Mouse (Mus musculus) CH12.LX (cell line): ENCODE measurements at regions not wholly inside any gene's neighbourhood (a gene's known extent, or its start where the extent isn't known, plus 50 kb on each side); places are given as distances from the start of the nearest gene placed in this dataset.
"Not testable (repeated sequence)": the region's sequence is repeated elsewhere in the genome, so short reads cannot be mapped to it uniquely, and the experiment has no call there.

Source experiments
- DNase-seq: peaks from one replicate; pipeline ENCODE4 v3.0.0-alpha.2; 2013; ENCODE audit errors: extremely low read depth
- H3K27ac ChIP-seq: 2 replicates; pipeline ENCODE4 v1.5.1; 2012; ENCODE audit warnings: low read depth, mild to moderate bottlenecking, control low read depth, moderate library complexity; ENCODE audit not compliant: insufficient read depth
- H3K27me3 ChIP-seq: replicated peaks from 2 replicates; pipeline ENCODE3; 2012; ENCODE audit warnings: inconsistent platforms
- H3K36me3 ChIP-seq, 2 experiments: replicated peaks in 1 of 2; 2 replicates each; pipeline versions ENCODE3 to v1.6.1; 2012; ENCODE audit warnings: inconsistent platforms in 1 of 2, low read length in 1 of 2, mild to moderate bottlenecking in 1 of 2, mixed read lengths in 1 of 2, moderate library complexity in 1 of 2; ENCODE audit not compliant: control insufficient read depth in 1 of 2, insufficient read depth in 1 of 2
- H3K4me1 ChIP-seq, 2 experiments: 2 replicates each; pipeline ENCODE4 v1.6.1; 2012; ENCODE audit warnings: inconsistent platforms in 1 of 2, moderate library complexity in 1 of 2; ENCODE audit not compliant: insufficient read depth in 2 of 2, control insufficient read depth in 1 of 2
- H3K4me2 ChIP-seq: 2 replicates; pipeline ENCODE4 v1.6.1; 2012; ENCODE audit warnings: low read depth, mild to moderate bottlenecking, control low read depth; ENCODE audit not compliant: poor library complexity, insufficient read depth, severe bottlenecking
- H3K4me3 ChIP-seq, 3 experiments: fragments of 150-350 bp in 1 of 3; sonication (generic) in 1 of 3; replicated peaks in 1 of 3; 2 replicates each; pipeline versions ENCODE3 to v1.5.1; 2011 to 2012; ENCODE audit warnings: low read depth in 2 of 3, low read length in 2 of 3, mild to moderate bottlenecking in 2 of 3, moderate library complexity in 2 of 3, control low read depth in 1 of 3, improper control_type of control experiment in 1 of 3, inconsistent platforms in 1 of 3, mixed read lengths in 1 of 3; ENCODE audit not compliant: poor library complexity in 1 of 3
- H3K79me2 ChIP-seq: replicated peaks from 2 replicates; pipeline ENCODE4 v1.6.1; 2012; ENCODE audit warnings: mild to moderate bottlenecking, moderate library complexity; ENCODE audit not compliant: control insufficient read depth, poor library complexity, insufficient read depth, severe bottlenecking; ENCODE audit errors: extremely low read depth
- H3K9ac ChIP-seq: 2 replicates; pipeline ENCODE4 v1.6.1; 2012; ENCODE audit warnings: low read depth, mild to moderate bottlenecking, control low read depth, moderate library complexity; ENCODE audit not compliant: insufficient read depth
- H3K9me3 ChIP-seq: replicated peaks from 2 replicates; pipeline ENCODE3; 2012; ENCODE audit warnings: low read length, inconsistent platforms, mixed read lengths
- BHLHE40 ChIP-seq: IDR thresholded peaks from 2 replicates; pipeline ENCODE4 v1.6.1; 2011; ENCODE audit warnings: mild to moderate bottlenecking, low read depth, low read length, improper control_type of control experiment
- CHD2 ChIP-seq: IDR thresholded peaks from 2 replicates; pipeline ENCODE4 v1.6.1; 2011; ENCODE audit warnings: low read length, improper control_type of control experiment
- CTCF ChIP-seq, 2 experiments: IDR thresholded peaks in 1 of 2; conservative IDR thresholded peaks in 1 of 2; 2 replicates each; pipeline ENCODE4 v1.5.1; 2011 to 2012; ENCODE audit warnings: low read depth in 2 of 2, low read length in 2 of 2, improper control_type of control experiment in 1 of 2, inconsistent platforms in 1 of 2, mild to moderate bottlenecking in 1 of 2, moderate library complexity in 1 of 2
- EP300 ChIP-seq: IDR thresholded peaks from 2 replicates; pipeline ENCODE4 v1.6.1; 2011; ENCODE audit warnings: low read length, improper control_type of control experiment
- ETS1 ChIP-seq: conservative IDR thresholded peaks from 2 replicates; pipeline ENCODE4 v1.6.1; 2012; ENCODE audit warnings: low read depth, mild to moderate bottlenecking, inconsistent platforms, low read length, improper control_type of control experiment, moderate library complexity
- HCFC1 ChIP-seq: IDR thresholded peaks from 2 replicates; pipeline ENCODE4 v1.6.1; 2012; ENCODE audit warnings: low read depth, mild to moderate bottlenecking, inconsistent platforms, low read length, improper control_type of control experiment
- JUND ChIP-seq: conservative IDR thresholded peaks from 2 replicates; pipeline ENCODE4 v1.6.1; 2011; ENCODE audit warnings: low read depth, low read length, improper control_type of control experiment
- KAT2A ChIP-seq: IDR thresholded peaks from 2 replicates; pipeline ENCODE4 v1.6.1; 2012; ENCODE audit warnings: low read length, improper control_type of control experiment, inconsistent platforms; ENCODE audit not compliant: insufficient replicate concordance
- MAX ChIP-seq: IDR thresholded peaks from 2 replicates; pipeline ENCODE4 v1.6.1; 2011; ENCODE audit warnings: low read length, improper control_type of control experiment
- NELFE ChIP-seq: IDR thresholded peaks from 2 replicates; pipeline ENCODE4 v1.6.1; 2011; ENCODE audit warnings: low read depth, low read length, improper control_type of control experiment
- RAD21 ChIP-seq: IDR thresholded peaks from 2 replicates; pipeline ENCODE4 v1.6.1; 2011; ENCODE audit warnings: low read depth, mild to moderate bottlenecking, low read length, improper control_type of control experiment, moderate library complexity
- SIN3A ChIP-seq: IDR thresholded peaks from 2 replicates; pipeline ENCODE4 v1.6.1; 2012; ENCODE audit warnings: low read length, improper control_type of control experiment, inconsistent platforms
- SMC3 ChIP-seq: IDR thresholded peaks from 2 replicates; pipeline ENCODE4 v1.6.1; 2011; ENCODE audit warnings: low read depth, low read length, improper control_type of control experiment
- TBP ChIP-seq: conservative IDR thresholded peaks from 2 replicates; pipeline ENCODE4 v1.6.1; 2011; ENCODE audit warnings: low read depth, low read length, improper control_type of control experiment
- TCF12 ChIP-seq: IDR thresholded peaks from 2 replicates; pipeline ENCODE4 v1.6.1; 2014; ENCODE audit warnings: low read depth, mild to moderate bottlenecking, inconsistent platforms, low read length, improper control_type of control experiment
- ZC3H11A ChIP-seq: IDR thresholded peaks from 2 replicates; pipeline ENCODE4 v1.6.1; 2012; ENCODE audit warnings: low read depth, mild to moderate bottlenecking, inconsistent platforms, low read length, improper control_type of control experiment
- ZKSCAN1 ChIP-seq: IDR thresholded peaks from 2 replicates; pipeline ENCODE4 v1.6.1; 2012; ENCODE audit warnings: low read depth, inconsistent platforms, low read length, improper control_type of control experiment, borderline replicate concordance
- dilution Hi-C: fragments of 300-500 bp; cut with MboI; formaldehyde crosslinking; loops from 2 replicates; pipeline ENCODE4 v1.14.3; 2020; ENCODE audit warnings: low sequenced_read_pairs; ENCODE audit not compliant: extremely low pct_unique_long_range_greater_than_20kb, extremely low pct_ligation_motif_present
- in situ Hi-C: fragments of 300-500 bp; cut with MboI; formaldehyde crosslinking; loops from 3 replicates; pipeline ENCODE4 v1.14.3; 2019; ENCODE audit warnings: low sequenced_read_pairs, low pct_ligation_motif_present, low pct_unique_long_range_greater_than_20kb, mixed read lengths

DNA sequence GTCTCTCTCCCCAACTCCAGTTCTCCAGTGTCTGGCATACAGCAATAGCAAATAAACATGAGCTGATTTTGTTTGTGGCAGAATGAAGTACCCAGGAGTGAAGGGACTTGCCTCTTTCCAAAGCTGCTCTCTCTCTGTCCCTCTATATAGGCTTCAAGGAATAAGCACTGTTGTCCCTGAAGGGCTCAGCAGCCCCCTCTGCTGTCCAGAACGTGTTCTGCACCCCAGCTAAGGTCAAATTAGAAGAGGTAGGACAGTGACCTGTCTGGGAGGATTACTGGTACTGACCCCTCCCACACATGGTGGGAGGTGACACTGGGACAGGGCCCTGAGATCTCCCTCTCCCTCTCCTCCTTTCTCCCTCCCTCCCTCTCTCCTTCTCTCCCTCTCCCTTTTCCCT, 65.7 kb upstream of the Col1a1 start:
- in situ Hi-C loops, result no loop called here
- H3K9me3 ChIP-seq, result peaks cover 6% of the 10 kb centered on the region
- peaks cover 80% of the 10 kb centered on the region for H3K27me3 ChIP-seq
- no peaks in the 10 kb centered on the region for H3K79me2 ChIP-seq
- H3K9ac ChIP-seq, result no peak overlapping the region
- no peaks in the 10 kb centered on the region; a peak in 1 of 4 replicates for H3K4me1 ChIP-seq
- no peaks in the 10 kb centered on the region for H3K36me3 ChIP-seq
- dilution Hi-C loops, result no loop called here
- no peak overlapping the region for H3K4me3 ChIP-seq
- DNase-seq, result peak; percentile 41
- H3K4me2 ChIP-seq, result peak overlapping the region; percentile 53
- no peak for TF ChIP-seq EP300
- TF ChIP-seq CTCF (conservative IDR thresholded peaks at IDR 0.05 in 1 of 2, IDR thresholded peaks at IDR 0.05 in 1 of 2; ENCODE audit: low read depth in 2 of 2, low read length in 2 of 2), result peak; percentile 74 to 81
- no peak for TF ChIP-seq NELFE
- no peak for TF ChIP-seq MAX
- TF ChIP-seq ZKSCAN1, result no peak
- no peak for TF ChIP-seq JUND
- TF ChIP-seq SMC3, result peak; percentile 39
- no peak for TF ChIP-seq ETS1
- no peak for TF ChIP-seq BHLHE40
- TF ChIP-seq TBP, result no peak
- TF ChIP-seq, all 38 proteins: peak for 2
- H3K27ac ChIP-seq, result no peak overlapping the region

DNA sequence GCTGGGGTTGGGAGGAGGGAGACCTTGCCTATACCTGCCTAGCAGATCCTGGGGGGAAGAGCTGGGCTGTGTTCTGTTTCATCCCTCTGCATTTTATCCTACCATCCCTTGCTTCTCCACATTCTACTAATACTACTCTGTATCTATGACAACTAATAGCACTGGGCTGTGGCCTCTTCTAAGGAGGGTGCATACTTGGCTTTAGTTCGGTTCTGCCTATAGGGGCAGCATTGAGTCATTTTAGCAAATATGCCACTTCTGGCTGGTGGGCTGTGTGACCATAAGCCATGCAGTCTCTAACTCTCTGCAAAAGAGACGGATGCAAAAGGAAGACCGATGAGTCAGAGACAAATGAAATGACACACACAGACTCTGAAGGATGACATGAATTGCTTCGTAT, 66.2 kb upstream of the Col1a1 start:
- H3K79me2 ChIP-seq, H3K27ac ChIP-seq, H3K36me3 ChIP-seq, in situ Hi-C loops, dilution Hi-C loops, H3K9me3 ChIP-seq, H3K4me1 ChIP-seq, H3K4me3 ChIP-seq, H3K9ac ChIP-seq: not testable (repeated sequence)
- Histone ChIP-seq H3K4me2 (peak overlapping the region; percentile 53), H3K27me3 (peaks cover 77% of the 10 kb centered on the region)
- TF ChIP-seq CTCF (conservative IDR thresholded peaks at IDR 0.05 in 1 of 2, IDR thresholded peaks at IDR 0.05 in 1 of 2; ENCODE audit: low read depth in 2 of 2, low read length in 2 of 2), result peak in 1 of 2 experiments; percentile 63; a peak in 2 of 4 replicates
- DNase-seq, result peak; percentile 53

DNA sequence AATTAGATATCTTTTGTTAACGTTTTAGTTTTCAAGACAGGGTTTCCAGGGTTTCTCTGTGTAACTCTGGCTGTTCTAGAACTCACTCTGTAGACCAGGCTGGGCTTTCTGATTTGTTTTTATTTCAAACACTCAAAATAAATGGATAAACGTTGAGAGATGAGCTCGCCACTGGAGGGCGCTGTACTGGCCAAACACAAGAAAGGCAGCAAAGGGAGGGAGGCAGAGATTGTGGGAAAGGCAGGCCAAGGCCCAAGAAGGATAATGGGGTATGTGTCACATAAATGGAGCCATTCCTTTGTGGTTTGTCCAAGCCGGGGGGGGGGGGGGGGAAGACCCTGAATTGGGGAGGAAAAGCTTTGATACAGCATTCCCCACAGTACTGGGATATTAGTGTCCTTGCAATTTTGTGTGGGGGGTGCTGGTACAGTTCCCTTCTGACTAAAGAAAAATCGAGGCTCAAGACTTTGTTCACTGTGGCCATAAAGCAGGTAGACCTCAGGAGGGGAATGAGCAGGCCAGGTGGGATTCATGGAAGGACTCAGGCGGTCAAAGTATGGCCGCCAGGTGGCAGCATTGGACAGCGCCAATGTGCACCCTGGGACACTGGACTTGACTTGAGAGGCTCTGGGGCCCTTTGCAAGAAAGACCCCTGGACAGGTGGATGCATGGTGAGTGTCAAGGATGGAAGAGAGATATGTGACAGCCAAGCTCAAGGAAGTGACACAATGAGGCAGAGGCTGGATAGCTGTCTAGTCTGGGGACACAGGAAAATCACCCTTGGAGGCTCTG, 69.7 kb upstream of the Col1a1 start:
- Histone ChIP-seq H3K4me2 (no peak overlapping the region), H3K4me3 (no peak overlapping the region), H3K4me1 (no peaks in the 10 kb centered on the region), H3K36me3 (no peaks in the 10 kb centered on the region), H3K27me3 (peaks cover 74% of the 10 kb centered on the region), H3K9me3 (peaks cover 6% of the 10 kb centered on the region), H3K79me2 (no peaks in the 10 kb centered on the region), H3K27ac (no peak overlapping the region), H3K9ac (no peak overlapping the region)
- no peak for TF ChIP-seq CHD2
- no peak for TF ChIP-seq MAX
- TF ChIP-seq HCFC1, result no peak
- no peak for TF ChIP-seq KAT2A
- TF ChIP-seq RAD21, result peak; percentile 87
- 0 out of 2 replicates have a peak, but pooled peaks have one; percentile 14 for TF ChIP-seq TCF12
- TF ChIP-seq ZC3H11A, result peak; percentile 47
- TF ChIP-seq JUND, result no peak
- peak; percentile 92 for TF ChIP-seq SMC3
- TF ChIP-seq CTCF (conservative IDR thresholded peaks at IDR 0.05 in 1 of 2, IDR thresholded peaks at IDR 0.05 in 1 of 2; ENCODE audit: low read depth in 2 of 2, low read length in 2 of 2), result peak; percentile 82 to 97
- no peak for TF ChIP-seq SIN3A
- 0 out of 2 replicates have a peak, but pooled peaks have one; percentile 18 for TF ChIP-seq NELFE
- dilution Hi-C loops (no loop called here), in situ Hi-C loops (no loop called here)
- DNase-seq, result peak; percentile 66
